Mouse (Mus musculus) lung, adult 2 months (tissue): Measurements from ENCODE around the gene Cacna2d1.

ENCODE experiments used
- CTCF ChIP-seq: fragments of 200-500 bp; IDR thresholded peaks from 2 replicates; pipeline ENCODE4 v1.5.1; 2011; ENCODE audit warnings: mild to moderate bottlenecking, low read length, control low read depth; ENCODE audit not compliant: insufficient read depth
- POLR2A ChIP-seq: fragments of 200-500 bp; IDR thresholded peaks from 2 replicates; pipeline ENCODE4 v1.6.1; 2011; ENCODE audit warnings: low read depth, mild to moderate bottlenecking, control low read depth, low read length, borderline replicate concordance; ENCODE audit errors: extremely low read depth

DNA sequence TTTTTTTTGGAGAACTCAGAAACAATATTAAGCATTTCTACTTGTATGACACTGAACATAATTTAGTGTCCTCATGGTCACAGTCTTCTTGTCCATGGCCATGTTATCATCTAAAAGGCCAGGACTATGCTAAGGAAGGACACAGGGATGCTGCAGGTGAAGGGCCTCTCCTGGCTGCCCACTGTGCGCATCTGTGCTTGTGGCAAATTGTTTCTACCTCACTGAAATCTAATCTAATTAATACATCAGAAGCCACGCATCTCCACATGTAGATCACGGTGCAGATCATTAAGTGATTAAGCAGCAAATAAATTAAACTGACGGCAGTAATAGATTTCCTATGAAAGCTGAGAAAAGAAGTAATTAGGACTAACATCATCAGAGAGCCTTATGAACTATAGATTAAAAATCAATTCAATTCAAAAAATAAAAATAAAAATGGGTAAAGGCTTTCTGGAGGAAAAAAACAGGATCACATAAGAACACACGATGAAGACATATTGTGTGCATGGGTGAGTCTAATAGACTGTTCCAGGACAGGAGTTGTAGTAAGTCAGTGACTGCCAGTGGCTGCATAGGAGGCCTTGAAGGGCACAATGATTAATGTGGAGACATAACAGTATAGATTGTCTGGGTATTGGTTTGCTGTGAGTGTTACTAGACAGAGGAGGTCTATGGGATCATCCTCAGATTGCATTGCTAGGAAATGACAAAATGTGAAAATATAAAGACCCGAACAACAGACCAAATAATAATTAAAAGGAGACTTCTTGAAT is 318.4 kb downstream of the Cacna2d1 start:
- no peak for TF ChIP-seq POLR2A
- TF ChIP-seq CTCF: no peak
